Mouse (Mus musculus) adrenal gland, postnatal 36 days (tissue): ENCODE data around the gene Klhl36. TPM values are rescaled to one million over a fixed set of nuclear protein-coding genes. Genes with fewer than 3 reads are reported as not detected.

Source experiments
- DNase-seq, 2 experiments: peaks; one replicate each; pipeline ENCODE4 v3.0.0; 2021; ENCODE audit warnings: mixed read lengths in 1 of 2
- long read RNA-seq, 2 experiments: library from polyadenylated mRNA; stranded (forward); transcript quantifications; one replicate each; pipeline ENCODE4 v2.0.0; 2021; ENCODE audit warnings: borderline sequencing depth in 2 of 2
- total RNA-seq, 2 experiments: library from RNA; stranded (reverse); gene quantifications; 2 replicates each; pipeline ENCODE4 v1.2.3; 2021

The Klhl36 gene
- 1 to 10 TPM; 5.0 to 10.0 TPM for total RNA-seq
- long read RNA-seq, experiment 1, transcript Klhl36-201 (5 exons, 2,181 nt), result major isoform, 6 of 13 reads
- long read RNA-seq, experiment 1, partial matches to known transcripts, result 2 of 13 reads
- long read RNA-seq, experiment 1, other reads (novel, unspliced or antisense), result 3 of 13 reads
- long read RNA-seq, experiment 2, partial matches to known transcripts, result 1 of 6 reads
- long read RNA-seq, experiment 2, other reads (novel, unspliced or antisense), result 1 of 6 reads

DNA sequence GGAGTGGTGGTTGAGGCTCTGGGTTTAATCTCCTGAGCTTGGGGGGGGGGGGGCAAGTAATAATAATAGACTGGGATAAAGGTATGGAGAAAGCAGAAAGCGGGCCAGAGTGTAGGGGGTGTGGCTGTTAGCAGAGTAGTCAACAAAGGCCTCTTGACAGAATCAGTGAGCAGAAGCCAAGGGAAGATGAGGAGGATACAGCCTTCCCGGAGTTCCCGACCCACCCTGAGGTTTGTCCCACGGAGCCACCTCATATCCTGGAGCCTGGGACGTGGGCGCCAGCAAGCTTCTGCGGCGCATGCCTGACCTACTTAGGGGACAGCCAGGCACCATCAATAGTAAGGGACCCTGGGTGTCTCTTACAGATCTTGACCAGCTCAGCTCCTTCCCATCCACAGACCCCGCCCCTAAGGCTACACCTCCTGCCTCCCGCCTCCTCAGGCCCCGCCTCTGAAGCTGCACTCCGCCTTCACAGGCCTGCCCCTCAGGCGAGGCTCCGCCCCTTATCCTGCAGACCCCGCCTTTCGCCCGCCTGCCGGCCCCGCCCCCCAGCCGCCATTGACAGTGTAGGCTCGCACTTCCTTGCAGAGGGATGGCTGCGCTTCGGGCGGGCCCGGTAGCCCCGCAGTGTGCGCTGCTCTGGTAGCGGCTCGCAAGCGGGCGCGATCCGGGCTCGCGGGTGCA is at the start of gene Klhl36:
Gene Klhl36, plus strand, starts transcription at position 561 of the 684 bp plus-strand sequence.
- DNase-seq, result peak; percentile 99

DNA sequence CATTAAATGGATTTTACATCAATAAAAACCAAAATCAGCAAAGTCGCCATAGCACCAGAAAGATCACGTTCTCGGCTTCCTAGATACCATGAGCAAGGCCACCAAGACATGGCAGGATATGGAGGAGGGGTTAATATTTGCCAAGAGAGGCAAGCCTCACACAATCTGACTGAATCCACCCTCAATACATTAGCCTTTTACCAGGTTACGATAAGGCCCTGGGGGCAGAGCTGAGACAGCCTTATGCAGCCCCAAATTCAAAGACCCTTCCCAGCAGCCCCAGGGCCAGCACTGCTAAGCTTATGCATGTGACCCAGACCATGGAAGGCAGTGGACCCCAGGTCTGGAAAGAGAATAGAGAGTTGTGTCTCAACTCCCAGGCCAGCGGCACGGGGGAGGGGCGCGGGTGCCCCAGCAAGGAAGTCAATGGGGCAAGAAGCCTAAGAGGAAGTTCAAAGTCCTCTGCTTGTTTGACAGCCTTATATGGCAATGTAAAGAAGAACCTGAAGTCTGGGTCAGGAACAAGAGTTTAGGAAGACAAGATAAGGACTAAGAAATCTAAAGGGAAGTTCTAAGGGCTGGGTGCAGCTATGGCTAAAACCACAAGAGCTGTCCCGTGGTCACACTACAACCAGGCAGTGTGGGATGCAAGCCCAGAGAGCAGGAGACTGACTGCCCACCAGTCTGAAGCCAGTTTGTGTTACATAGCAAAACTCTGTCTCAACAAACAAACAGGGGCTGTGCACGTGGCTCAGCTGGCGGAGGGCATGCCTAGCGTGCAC is 49.2 kb upstream of the Klhl36 start:
- DNase-seq, result peak in 1 of 2 experiments; percentile 59

DNA sequence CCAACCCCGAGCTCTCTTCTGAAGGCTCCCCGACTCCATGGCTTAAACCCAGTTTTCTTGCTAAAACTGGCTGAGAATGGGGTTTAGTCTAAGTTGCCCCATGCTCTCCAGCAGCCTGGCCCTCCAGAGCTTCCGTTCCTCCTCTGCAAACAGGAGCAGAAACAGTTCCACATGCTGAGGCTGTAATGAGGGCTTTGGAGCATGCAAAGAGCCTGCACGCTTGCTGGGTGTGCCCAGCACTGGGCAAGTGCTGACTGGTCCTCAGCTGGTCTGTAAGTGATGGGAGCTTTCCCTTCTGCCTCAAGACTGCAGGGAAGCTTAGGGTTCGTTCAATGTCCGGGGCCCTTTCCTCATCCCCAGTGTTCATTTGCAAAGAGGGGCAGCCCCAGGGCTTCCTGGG is 45.8 kb upstream of the Klhl36 start:
- no peak for DNase-seq

DNA sequence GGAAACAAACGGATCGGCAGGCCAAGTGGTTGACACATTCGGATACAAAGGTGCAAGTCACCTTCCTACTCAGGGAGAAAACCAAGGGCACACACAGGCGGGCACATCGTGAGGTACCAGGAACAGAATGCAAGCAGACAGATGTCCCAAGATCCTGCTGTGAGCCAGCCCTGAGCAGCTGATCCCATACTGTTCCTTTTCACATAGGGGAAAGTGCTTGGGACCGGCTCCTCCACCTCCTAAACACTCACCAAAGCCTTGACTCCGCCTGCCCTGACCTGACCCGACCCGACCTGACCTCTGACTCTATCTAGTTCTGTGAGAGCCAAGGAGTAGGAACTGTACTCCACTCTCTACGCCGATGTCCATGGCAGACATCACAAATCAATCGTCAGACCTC is 44.6 kb upstream of the Klhl36 start:
- no peak for DNase-seq

DNA sequence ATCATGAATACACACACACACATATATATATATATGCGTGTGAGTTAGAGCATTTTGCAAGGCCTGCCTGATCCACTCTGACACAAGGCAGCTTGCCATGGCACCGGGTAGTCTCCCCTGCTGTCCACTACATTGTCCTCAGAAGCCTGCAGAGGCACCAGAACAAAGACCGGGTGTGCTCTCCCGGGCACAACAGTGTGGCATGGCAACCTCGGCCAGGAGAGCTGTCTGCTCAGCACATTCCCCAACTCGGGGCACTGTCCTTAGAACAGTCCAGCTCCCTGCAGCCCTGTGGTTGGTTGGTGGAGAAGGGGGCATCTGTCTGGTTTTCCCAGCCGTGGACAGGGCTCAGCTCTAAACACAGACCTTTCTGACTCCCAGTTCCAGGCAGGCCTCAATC is 42.8 kb upstream of the Klhl36 start:
- no peak for DNase-seq

DNA sequence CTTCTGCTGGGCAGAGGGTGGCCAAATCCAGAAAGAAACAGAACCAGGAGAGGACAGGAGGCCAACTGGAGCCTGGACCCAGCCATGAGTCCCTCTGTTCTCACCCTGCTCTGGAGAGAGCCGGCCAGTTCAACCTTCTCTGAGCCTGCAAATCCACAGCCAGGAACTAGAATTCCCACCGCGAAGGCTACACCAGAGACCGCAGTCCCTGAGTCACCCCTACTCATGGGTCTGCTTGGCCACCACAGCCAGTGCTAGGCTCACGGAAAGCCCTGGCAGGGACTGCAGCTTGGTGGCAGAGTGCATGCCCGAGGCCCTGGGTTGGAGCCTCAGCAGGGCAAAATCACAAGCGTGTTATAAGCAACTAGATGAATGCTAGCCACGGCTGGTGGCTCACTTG is 42.1 kb upstream of the Klhl36 start:
- no peak for DNase-seq

DNA sequence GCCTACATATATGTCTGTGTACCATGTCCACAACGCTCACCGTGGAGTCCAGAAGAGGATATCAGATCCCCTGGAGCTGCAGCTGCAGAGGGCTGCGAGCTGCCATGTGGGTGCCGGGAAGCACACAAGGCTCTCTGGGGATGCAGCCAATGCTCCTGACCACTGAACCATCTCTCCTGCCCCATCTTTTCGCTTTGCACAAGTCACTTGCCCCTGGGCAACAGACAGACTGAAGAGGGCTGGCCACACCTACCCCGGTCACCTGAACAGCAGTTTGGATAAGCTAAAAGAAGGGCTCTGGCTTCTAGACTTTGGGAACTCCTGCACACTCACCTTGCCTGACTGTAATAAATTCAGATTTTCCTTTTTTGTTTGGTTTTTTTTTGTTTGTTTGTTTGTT is 40.4 kb upstream of the Klhl36 start:
- DNase-seq, result no peak

DNA sequence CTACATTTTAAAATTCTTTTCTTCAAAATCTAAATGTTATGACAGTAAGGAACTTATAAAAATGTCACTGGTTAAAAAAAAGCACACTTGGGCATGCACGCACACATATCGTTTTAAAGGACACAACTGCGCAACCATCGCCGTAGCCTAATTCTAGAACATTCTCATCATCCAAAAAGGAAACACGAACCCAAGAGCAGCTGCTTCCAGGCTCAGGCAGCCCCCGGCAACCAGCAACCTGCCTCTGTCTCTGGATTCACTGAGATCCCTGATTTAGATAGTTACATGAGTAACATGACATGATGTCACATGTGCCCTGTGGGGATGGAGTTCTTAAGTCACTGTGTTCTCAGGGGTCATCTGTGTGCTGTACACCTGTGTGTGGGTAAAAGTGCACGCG is 38.8 kb upstream of the Klhl36 start:
- no peak for DNase-seq

DNA sequence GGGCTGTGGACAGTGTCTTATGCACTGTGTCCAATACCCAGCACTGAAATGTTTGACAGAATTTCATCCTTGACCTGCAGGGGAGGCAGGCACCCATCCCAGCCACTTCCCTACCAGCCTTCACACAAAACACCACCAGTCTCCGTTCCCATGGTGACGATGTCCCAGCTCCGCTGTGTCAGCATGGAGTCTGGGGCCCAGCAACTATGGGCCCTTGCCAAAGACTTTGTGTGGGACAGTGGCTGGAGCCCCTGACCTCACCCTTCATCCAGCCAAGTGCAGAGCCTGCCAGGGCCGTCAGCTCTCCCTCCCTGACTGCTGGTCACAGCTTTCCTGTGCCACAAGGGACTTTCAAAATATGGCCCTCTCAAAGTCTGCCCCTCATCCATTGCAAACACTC is 38.0 kb upstream of the Klhl36 start:
- peak; percentile 31 to 39 for DNase-seq

DNA sequence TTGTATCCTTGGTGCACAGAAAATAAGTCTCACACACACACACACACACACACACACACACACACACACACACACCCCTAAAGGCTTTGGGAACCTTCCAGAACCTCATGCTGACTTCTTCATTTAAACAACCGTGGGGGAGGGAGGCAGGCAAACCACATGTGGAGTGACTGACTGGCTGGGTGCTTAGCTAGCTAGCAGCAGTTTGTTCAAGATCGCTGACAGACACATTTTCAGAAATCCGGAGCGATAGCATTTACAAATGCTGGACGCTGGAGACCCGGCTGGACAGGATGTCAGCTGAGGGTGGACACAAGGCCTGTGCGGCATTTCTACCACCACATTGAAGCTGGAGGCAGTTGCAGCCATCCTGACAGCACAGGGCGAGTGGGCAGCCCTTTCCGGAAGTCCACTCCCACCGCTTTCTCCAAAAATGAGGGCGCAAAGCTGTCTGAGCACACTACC is 37.2 kb upstream of the Klhl36 start:
- DNase-seq, result no peak

DNA sequence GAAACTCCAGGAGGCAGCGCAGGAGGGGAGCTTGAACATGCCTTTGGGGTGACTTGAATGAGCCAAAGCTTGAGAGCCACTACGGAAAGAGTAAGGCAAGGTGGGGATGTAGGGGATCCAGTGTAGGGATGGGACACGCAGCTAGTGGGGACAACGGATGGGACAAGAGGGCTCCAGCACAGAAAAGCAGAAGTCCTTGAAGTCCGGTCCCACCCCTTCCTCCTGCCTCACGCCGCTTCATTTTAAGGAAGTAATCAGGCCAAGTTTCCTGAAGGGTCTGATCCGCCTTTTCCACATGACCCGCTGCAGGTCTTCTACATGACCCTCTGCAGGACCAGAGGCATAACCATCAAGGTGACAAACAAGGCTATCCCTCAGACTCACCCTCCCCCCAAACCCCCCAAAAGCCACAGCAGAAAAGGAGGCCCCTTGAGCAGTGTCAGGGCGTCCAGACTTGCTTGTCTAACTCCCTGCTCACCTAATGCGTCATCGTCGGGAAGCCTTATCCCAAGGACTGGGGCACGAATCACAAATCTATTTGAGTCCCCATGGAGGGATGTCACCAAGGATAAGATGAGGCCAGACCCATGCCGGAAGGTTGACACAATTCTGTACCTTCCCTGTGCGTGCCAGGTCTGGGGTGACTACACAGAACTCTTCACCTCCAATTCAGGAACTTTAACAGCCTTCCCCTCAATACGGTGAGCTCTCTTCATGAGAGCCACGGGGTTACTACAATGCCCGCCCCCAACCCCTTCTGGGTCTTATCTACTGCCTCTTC is 35.9 kb upstream of the Klhl36 start:
- no peak for DNase-seq

DNA sequence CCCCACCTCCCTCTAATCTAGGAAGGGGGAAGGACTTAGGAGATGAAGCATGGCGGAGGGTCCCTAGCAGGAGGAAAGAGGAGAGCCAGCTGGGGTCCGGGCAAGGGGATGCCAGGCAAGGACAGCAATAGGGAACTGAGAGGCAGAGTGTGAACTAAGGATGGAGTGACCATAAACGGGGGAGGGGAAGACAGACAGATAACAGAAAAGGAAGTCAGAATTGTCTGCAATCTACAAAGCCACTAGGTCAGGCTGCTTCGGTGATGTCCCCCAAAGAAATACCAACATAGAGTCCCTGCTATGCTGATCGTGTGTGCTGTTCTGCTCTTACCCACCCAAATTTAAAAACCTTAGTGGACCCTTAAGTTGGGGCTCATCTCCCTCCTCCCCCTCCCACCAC is 35.1 kb upstream of the Klhl36 start:
- no peak for DNase-seq

DNA sequence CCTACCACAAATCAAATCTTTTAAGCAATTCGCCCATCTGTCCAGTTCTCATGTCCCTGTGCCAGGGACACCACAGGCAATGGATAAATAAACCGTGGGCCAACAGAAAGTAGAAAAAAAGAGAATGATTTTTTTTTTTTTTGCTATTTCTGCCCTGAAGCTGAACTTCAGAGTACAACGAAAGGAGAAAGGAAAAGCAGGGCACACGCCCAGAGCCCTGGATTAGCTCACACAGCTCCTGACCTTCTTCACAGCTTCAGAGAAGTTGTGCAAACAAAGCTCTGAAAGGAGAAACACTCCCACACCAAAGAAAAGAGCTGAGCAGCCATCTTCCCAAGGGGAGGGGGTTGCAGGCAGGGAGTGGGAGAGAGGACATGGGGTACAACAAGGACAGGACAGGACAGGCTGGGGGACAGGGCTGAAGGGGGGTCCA is 34.3 kb upstream of the Klhl36 start:
- DNase-seq, result no peak

DNA sequence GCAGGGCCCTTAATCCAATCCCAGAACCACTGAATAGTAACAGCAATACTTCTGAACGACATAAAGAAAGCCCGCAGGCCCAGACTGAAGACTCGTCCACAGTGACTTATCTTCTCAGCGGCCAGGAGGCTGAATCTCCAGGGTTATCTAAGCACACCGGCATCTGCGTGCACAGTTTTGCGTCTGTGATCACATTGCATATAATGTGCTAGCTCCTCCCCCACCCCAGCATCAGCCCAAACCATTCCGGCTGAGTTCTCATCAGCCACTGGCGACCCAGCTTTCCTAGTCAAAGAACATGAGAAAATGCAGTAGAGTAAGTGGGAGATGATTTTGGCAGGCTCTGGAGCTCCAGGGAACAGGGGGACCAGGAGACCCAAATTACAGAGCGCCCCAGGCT is 33.1 kb upstream of the Klhl36 start:
- DNase-seq, result no peak

DNA sequence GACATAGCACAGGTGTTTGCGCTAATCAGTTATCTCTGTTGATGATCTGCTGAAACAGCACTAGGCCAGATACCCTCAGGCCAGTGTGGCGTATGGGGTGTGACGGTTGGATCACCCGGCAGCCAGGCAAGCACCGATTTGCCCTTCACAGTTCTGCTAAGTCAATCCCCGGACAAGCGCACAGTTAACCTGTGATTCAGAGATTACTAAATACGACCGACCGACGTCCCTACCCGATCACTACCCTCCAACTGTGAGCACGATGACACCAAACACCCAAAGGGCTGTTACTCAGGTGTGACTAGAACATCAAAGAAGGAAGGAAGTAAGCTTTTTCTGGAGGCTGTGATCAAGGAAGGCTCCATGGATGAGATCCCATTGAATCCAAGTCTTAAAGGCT is 32.6 kb upstream of the Klhl36 start:
- no peak for DNase-seq

DNA sequence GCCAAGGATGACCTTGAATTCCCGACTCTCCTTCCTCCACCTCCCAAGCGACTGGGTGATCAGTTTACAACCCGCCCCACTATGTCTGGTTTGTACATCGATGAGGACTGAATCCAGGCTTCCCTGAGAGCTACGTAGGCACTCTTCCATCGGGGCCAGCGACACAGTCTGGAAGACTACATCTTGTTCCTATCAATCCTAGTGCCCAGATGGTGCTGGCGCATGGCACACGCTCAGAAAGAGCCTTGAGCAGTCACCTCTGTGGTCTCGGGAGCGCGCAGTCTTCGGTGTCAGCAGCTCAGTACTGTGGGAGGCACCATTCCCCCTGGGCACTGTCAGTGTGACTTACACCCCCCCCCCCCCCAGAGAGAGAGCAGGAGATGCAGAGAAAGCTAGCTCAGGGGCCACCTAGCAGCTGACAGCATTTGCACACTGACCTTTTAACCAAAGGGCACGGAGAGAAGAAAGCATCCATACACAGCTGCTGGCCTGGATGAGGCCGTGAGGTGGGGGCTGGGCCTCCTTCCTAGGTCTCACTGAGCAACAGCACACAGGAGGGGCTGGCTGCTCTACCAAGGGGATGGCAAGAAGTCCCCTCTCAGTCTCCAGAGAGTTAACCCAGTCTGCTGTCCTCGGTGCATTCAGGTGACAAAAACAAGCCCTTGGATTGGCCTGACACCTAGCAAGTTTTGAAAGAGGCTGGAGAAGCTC is 32.0 kb upstream of the Klhl36 start:
- no peak for DNase-seq

DNA sequence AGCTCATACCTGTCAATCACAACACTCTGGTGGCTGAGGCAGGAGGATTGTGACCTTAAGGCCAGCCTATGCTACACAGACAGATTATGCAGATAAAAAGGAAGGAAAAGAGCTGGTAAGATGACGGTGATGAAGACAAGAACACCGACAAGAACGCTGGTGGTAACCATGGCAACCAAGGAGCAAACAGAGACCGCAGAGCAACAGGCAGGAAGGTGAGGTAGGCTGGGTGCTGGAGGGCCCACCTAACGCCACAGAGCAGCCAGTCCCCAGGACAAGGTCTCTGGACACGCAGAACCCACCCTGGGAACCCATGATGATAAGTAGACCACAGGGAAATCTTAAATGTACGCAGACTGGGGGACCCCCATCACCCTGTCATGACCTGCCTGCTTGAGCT is 31.5 kb upstream of the Klhl36 start:
- DNase-seq, result no peak

DNA sequence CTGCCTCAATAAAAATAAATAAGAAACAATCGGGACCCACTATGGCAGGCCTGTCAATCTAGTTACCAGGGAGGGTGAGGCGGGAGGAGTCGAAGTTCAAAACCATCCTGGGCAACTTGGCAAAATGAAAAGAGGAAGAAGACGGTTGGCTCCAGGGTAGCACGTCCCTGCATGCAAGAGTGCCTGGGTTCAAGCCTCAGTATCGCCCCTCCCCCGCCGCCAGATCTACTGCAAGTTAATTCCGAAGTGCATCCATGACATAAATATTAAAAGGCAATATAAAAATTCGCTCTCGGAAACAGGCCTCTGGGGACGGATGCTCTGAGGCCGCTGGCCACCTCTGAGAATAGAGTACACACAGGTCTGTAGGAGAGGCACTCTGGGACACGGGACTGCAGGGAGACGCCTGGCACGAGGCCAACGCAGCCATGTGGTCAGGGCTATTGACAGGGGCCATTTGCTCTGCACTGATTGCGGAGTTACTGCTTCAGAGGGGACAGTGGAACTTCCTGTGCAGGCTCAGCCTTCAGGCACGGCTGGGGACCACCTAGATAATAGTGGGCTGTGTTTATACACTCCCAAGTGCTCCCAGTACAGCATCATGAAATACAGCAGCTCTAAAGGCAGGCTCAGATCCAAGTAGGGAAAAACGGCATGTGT is 30.6 kb upstream of the Klhl36 start:
- peak; percentile 75 to 82 for DNase-seq

DNA sequence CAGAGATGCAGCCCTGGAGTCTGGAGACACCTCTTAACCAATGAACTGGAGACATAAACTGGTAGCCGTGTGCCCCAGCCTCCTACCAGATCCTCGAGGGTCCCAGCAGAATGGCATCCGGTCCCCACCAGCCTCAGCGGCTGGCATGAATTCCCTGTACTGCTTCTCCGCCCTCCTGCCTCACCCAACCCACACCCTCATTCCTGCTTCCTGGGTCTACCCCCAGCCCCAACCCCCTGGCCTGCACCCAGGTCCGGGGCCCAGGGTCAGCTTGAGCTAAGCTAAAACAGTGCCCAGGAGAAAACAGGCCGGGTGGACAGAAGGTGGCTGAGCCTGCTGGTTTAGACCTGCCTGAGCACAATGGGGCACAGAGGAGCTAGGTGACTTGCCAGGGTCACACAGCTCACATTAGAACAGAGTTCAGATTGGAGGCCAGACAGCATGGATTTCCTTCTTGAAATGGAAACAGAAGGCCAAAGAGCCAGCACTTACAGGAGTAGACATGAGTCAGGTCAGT is 29.9 kb upstream of the Klhl36 start:
- no peak for DNase-seq

DNA sequence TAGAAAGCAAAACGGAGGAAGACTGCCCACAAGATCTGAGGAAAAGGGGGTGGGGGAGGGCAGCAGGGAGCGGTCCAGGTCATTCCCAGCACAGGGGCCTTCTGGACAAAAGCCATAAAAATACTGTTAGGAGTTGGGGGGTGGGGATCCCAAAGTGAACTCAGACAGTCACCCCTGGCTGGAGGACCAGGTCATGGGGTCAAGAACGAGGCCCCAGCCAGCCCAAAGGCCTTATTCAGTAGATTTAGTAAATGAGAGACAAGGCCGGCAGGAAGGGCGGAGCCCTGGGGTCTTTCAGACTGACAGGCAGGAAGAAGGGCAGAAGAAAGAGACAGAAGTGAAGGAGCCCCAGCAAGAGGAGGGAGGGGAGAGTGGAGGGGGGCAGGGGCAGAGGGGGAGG is 29.1 kb upstream of the Klhl36 start:
- no peak for DNase-seq

DNA sequence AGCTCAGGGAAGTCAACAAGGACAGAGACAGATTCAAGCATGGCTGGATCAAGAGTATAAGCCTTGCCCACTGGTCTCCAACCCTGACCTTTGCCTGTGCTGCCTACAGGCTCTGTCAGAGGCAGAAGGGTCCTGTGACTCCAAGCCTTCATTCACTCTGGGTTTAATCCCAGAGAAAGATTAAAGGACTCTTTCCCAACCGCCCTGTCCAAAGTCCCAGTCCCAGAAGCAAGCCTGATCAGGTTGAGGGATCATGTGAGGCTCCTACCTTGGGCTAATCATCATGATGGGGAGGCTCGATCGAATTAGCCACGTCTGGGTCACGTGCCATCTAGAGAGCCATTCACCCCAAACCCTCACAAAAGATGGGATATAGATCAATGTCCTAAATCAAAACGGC is 27.4 kb upstream of the Klhl36 start:
- no peak for DNase-seq
